Mouse (Mus musculus) heart, adult 2 months (tissue): Measurements from ENCODE around the gene E130116L18Rik. TPM values are rescaled to one million over a fixed set of nuclear protein-coding genes. Genes with fewer than 3 reads are reported as not detected.
"Not testable (repeated sequence)": the region's sequence is repeated elsewhere in the genome, so short reads cannot be mapped to it uniquely, and the experiment has no call there.

Source experiments
- DNase-seq, 2 experiments: peaks; one replicate each; pipeline ENCODE4 v3.0.0; 2021
- H3K27ac ChIP-seq: fragments of 200-600 bp; 2 replicates; pipeline ENCODE4 v1.8.1; 2022
- H3K27me3 ChIP-seq: fragments of 200-500 bp; 2 replicates; pipeline ENCODE4 v1.6.1; 2012; ENCODE audit warnings: mild to moderate bottlenecking, low read length, inconsistent platforms, mixed read lengths; ENCODE audit not compliant: control insufficient read depth, insufficient read depth
- H3K36me3 ChIP-seq: fragments of 200-500 bp; 2 replicates; pipeline ENCODE4 v1.6.1; 2012; ENCODE audit warnings: low read length, inconsistent platforms; ENCODE audit not compliant: control insufficient read depth, insufficient read depth
- H3K4me1 ChIP-seq: fragments of 200-500 bp; 2 replicates; pipeline ENCODE4 v1.6.1; 2011; ENCODE audit warnings: low read length; ENCODE audit not compliant: control insufficient read depth, insufficient read depth
- H3K4me3 ChIP-seq: fragments of 200-600 bp; 2 replicates; pipeline ENCODE4 v1.8.1; 2022
- H3K79me2 ChIP-seq: fragments of 200-500 bp; replicated peaks from 2 replicates; pipeline ENCODE4 v1.6.1; 2012; ENCODE audit warnings: mild to moderate bottlenecking, inconsistent platforms, low read length, moderate library complexity, mixed read lengths; ENCODE audit not compliant: control insufficient read depth, insufficient read depth
- H3K9ac ChIP-seq: fragments of 200-500 bp; 2 replicates; pipeline ENCODE4 v1.6.1; 2012; ENCODE audit warnings: low read depth, mild to moderate bottlenecking, control low read depth, inconsistent platforms, low read length, mixed read lengths
- CTCF ChIP-seq: fragments of 200-600 bp; IDR thresholded peaks from 2 replicates; pipeline ENCODE4 v1.8.1; 2022; ENCODE audit warnings: antibody characterized with exemption, mild to moderate bottlenecking, moderate library complexity
- EP300 ChIP-seq: fragments of 200-500 bp; IDR thresholded peaks from 2 replicates; pipeline ENCODE4 v1.6.1; 2011; ENCODE audit warnings: low read depth, low read length, control low read depth; ENCODE audit not compliant: insufficient read depth
- POLR2A ChIP-seq: fragments of 200-500 bp; IDR thresholded peaks from 2 replicates; pipeline ENCODE4 v1.6.1; 2011; ENCODE audit warnings: mild to moderate bottlenecking, low read depth, low read length, control low read depth; ENCODE audit not compliant: insufficient read depth
- WGBS: fragments of 180-500 bp; shearing (Covaris S2); methylation state at CpG from one replicate; pipeline ENCODE4 v1.1.7; 2018; 5-methylcytosine and 5-hydroxymethylcytosine counted together
- intact Hi-C: fragments of 180-260 bp; cut with DNase I; formaldehyde crosslinking; loops from one replicate; pipeline ENCODE4 v1.15.1; 2025
- polyA plus RNA-seq: library from polyadenylated mRNA; depleted of rRNA; stranded (reverse); fragments of >200 nt; gene quantifications from 2 replicates; pipeline ENCODE4 v1.2.3, GENCODE M21; 2012
- total RNA-seq, 2 experiments: library from RNA; stranded (reverse); gene quantifications; 2 replicates each; pipeline ENCODE4 v1.2.3; 2021

E130116L18Rik gene
- total and polyA plus RNA-seq, 3 experiments = not detected

DNA sequence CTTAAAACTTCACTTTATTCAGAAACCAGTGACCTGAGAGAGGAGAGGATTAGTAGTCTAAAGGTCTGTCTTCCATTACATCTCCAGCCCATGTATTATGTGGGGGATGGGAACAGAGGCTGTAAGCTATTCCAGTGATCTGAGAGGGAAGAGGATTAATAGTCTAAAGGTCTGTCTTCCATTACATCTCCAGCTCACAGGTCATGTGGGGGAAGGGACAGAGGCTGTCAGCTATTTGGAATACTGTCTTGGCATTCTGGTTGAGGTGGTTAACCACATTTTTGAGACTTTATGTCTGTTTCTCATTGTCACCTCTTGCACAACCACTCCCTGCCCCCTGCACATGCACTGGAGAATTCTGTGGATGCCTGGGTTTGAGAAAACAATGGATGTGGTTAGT is 35.2 kb downstream of the E130116L18Rik start:
- Histone ChIP-seq H3K36me3 (no peaks in the 10 kb centered on the region), H3K79me2 (no peaks in the 10 kb centered on the region), H3K27me3 (no peaks in the 10 kb centered on the region), H3K27ac (no peak overlapping the region), H3K9ac (no peak overlapping the region), H3K4me1 (no peaks in the 10 kb centered on the region), H3K4me3 (no peak overlapping the region)
- DNase-seq = no peak
- intact Hi-C loops = loop anchor here (5.0 kb wide), 1 partner anchor 645 kb away; no protein-coding TSS in a partner anchor
- TF ChIP-seq CTCF (no peak), EP300 (no peak), POLR2A (no peak)

DNA sequence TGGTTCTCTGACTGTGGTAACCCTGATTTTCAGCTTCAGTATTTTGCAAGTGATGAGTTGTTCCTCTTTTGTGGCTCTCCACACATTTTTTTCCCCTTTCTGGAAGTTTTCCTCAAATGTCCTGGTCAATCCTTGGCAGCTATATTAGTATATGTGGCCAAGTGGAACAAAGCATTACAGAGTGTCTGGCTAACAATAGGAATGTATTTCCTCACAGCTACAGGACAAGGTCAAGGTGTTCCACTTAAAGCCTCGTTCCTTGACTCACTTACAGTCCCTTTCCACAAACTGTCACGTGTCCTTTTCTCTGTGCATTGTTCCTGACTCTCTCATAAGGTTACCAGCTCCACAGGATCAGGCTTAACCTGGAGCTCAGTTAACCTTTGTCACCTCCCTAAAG is 38.4 kb downstream of the E130116L18Rik start:
- no peak for DNase-seq
- Histone ChIP-seq H3K4me1 (no peaks in the 10 kb centered on the region), H3K4me3 (no peak overlapping the region), H3K36me3 (no peaks in the 10 kb centered on the region), H3K9ac (no peak overlapping the region), H3K27ac (no peak overlapping the region), H3K27me3 (no peaks in the 10 kb centered on the region), H3K79me2 (no peaks in the 10 kb centered on the region)
- WGBS = 14% methylated on average over 2 of the region's 2 CpGs
- TF ChIP-seq CTCF (no peak), EP300 (no peak)
- intact Hi-C loops = no loop called here

DNA sequence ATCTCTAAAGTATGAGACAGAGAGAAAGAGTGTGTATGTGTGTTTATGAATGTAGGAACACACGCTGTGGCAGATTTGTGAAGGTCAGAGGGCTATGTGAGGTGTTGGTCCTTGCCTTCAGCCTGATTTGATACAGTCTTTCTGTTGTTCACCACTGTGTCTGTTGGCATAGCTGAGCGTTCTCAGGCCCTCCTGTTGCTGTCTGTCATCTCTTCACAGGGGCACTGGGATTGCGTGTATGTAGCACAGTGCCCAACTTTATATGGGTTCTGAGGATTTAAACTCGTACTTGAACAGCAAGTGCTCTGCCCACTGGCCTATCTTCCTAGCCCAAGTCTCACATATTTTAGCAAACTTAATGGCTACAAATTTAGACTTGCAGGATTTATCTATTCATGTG is 39.4 kb downstream of the E130116L18Rik start:
- intact Hi-C loops = no loop called here
- no peaks in the 10 kb centered on the region for H3K36me3 ChIP-seq
- 95% methylated on average over 4 of the region's 4 CpGs for WGBS
- TF ChIP-seq EP300 = no peak
- no peak for TF ChIP-seq CTCF
- no peak for TF ChIP-seq POLR2A
- H3K27me3 ChIP-seq = no peaks in the 10 kb centered on the region
- no peak overlapping the region for H3K4me3 ChIP-seq
- no peak overlapping the region for H3K9ac ChIP-seq
- H3K79me2 ChIP-seq = no peaks in the 10 kb centered on the region
- H3K27ac ChIP-seq = no peak overlapping the region
- no peak for DNase-seq
- H3K4me1 ChIP-seq = no peaks in the 10 kb centered on the region

DNA sequence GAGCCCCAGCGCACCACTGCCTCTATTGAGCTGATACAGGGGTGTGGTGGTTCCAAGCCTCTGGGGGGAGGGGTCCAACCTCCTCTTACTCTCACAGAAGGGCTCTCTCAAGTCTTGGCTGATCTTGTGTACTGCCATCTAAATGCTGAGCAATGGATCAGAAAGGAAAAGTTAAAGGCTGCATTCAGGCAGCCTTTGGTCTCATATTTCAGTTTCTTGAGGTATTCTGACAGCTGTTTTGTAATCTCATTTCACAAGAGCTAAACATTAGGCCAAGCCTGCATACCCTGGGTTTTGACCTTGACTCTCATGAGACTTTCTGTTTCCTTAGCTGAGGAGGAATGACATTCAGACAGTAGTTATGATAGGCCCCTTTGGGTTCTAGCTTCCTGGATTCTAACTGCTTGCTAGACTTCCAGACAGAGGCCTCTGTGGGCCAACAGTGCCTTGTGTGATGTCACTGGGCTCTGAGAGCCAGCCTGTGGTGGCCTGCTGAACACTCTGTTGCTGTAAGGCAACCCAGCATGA is 41.9 kb downstream of the E130116L18Rik start, which contains the start of gene Galntl5:
Gene Galntl5, plus strand, starts transcription at position 457 of the 528 bp plus-strand sequence.
- H3K4me3 ChIP-seq = no peak within 1 kb of the TSS

DNA sequence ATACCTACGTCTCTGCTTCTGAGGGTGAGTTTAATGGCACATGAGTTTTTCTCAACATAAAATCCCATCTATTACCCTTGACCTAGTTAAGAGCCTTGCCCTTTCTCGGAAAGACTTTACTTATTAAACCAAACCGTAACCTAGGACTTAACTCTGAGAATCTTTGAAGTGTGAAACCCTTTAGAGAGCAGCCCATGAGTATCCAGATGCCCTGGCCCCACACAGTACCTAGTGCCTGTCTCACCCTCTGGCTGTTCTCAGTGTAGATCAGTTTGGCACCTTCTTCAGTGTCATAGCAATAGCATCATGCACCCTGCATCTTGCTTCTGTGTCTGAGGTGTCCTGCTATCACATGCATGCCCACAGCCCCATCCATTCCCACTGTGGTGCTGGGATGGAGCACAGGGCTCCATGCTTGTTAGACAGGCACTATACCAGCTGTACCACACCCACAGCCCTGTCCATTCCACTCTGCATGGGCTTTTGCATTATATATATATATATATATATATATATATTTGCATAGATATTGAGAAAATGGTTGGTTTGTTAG is 42.9 kb downstream of the E130116L18Rik start:
- intact Hi-C loops = no loop called here
- Histone ChIP-seq H3K79me2 (no peaks in the 10 kb centered on the region), H3K9ac (no peak overlapping the region), H3K27ac (no peak overlapping the region), H3K4me1 (no peaks in the 10 kb centered on the region), H3K36me3 (no peaks in the 10 kb centered on the region), H3K4me3 (no peak overlapping the region), H3K27me3 (no peaks in the 10 kb centered on the region)
- WGBS = 95% methylated on average over 3 of the region's 3 CpGs
- no peak for DNase-seq
- TF ChIP-seq POLR2A = no peak
- no peak for TF ChIP-seq CTCF
- no peak for TF ChIP-seq EP300

More for the DNA sequence above, 41.9 kb downstream of the E130116L18Rik start, which contains the start of gene Galntl5:
- DNase-seq = peak in 1 of 2 experiments; percentile 2
- no peak for TF ChIP-seq POLR2A
- no peak for TF ChIP-seq EP300
- no peak for TF ChIP-seq CTCF
- H3K27ac ChIP-seq = no peak within 1 kb of the TSS
- H3K4me1 ChIP-seq = no peaks in the 10 kb centered on the region
- no peaks in the 10 kb centered on the region for H3K79me2 ChIP-seq
- no peaks in the 10 kb centered on the region for H3K36me3 ChIP-seq
- WGBS = 75% methylated on average over 1 of the region's 1 CpGs
- H3K27me3 ChIP-seq = no peaks in the 10 kb centered on the region
- intact Hi-C loops = no loop called here
- H3K9ac ChIP-seq = no peak within 1 kb of the TSS

DNA sequence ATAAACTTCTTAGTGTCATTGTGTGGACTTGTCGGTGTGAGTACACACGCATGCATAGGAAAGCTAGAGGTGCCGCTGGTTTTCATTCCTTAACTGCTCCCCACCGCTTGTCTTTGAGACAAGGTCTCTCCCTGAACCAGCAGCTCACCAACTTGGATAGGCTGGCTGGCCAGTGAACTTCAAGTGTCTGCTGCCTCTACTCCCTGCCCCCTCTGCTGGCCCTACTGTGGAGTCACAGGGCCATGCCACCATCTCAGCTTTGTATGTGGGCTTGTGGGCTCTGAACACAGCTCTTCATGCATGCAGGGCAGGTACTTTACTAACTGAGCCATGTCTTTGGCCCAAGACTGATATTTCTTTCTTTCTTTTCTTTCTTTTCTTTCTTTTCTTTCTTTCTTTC is 43.7 kb downstream of the E130116L18Rik start:
- Histone ChIP-seq H3K4me1 (no peaks in the 10 kb centered on the region), H3K4me3 (no peak overlapping the region), H3K27me3 (no peaks in the 10 kb centered on the region), H3K79me2 (no peaks in the 10 kb centered on the region), H3K36me3 (no peaks in the 10 kb centered on the region), H3K27ac (no peak overlapping the region), H3K9ac (no peak overlapping the region)
- intact Hi-C loops = no loop called here
- no peak for TF ChIP-seq CTCF
- no peak for TF ChIP-seq POLR2A
- TF ChIP-seq EP300 = no peak
- no peak for DNase-seq
- WGBS = 93% methylated on average over 4 of the region's 4 CpGs

DNA sequence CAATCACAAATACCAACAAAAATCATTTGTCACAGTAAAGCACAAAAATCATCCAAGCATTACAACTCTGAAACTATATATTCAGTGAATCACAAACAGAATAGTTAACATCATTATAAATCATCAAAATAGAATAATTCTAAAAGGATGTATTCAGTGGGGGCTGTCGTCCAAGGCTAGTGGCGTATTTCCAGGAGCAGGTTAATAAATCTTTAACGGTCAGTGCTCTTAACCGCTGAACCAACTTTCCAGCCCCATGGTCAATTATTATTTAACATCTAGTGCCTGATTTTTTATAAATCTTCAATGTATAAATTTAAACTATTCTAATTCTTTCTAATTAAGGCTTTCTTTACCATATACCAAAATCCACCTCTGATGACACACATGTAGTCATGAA is 44.4 kb downstream of the E130116L18Rik start:
- intact Hi-C loops, H3K27me3 ChIP-seq, H3K79me2 ChIP-seq, H3K4me1 ChIP-seq, H3K36me3 ChIP-seq, DNase-seq, H3K27ac ChIP-seq, H3K4me3 ChIP-seq, H3K9ac ChIP-seq: not testable (repeated sequence)
- WGBS = 92% methylated on average over 4 of the region's 4 CpGs

DNA sequence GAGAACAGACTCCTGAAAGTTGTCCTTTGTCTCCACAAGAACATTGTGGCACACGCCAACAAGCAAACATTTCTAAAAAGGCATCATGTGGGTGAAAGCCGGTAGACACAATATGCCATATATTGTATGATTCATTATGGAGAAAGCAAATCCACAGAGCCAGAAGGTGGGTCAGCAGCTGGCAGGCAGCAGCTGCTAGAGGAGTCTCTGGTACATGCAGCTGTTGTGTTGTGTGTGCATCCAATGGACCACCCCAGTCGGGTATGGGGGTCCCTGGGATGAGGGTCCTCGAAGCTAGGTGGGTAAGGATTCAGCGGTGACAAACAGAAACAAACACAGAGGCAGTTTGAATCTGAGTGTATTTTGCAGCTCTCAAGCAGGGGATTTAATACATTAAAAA is 45.0 kb downstream of the E130116L18Rik start:
- H3K27me3 ChIP-seq = not testable (repeated sequence)
- WGBS = 93% methylated on average over 5 of the region's 5 CpGs

More for the DNA sequence above, 45.0 kb downstream of the E130116L18Rik start:
- intact Hi-C loops, H3K27ac ChIP-seq, H3K4me3 ChIP-seq, H3K4me1 ChIP-seq, H3K79me2 ChIP-seq, H3K36me3 ChIP-seq, DNase-seq, H3K9ac ChIP-seq: not testable (repeated sequence)
